Mouse (Mus musculus): Measurements from ENCODE around the gene Ece1. TPM values are rescaled to one million over a fixed set of nuclear protein-coding genes. Genes with fewer than 3 reads are reported as not detected.
"Not testable (repeated sequence)": the region's sequence is repeated elsewhere in the genome, so short reads cannot be mapped to it uniquely, and the experiment has no call there.

Ece1 gene
- total RNA-seq, 2 experiments from 2014 or later, result 49.3 to 57.2 TPM

GRCm38 (mm10) chr4:137974856-137975432 is 112.9 kb downstream of the Ece1 start:
- DNase-seq (ENCODE audit: low spot score in 2 of 2), result not testable (repeated sequence)

DNA sequence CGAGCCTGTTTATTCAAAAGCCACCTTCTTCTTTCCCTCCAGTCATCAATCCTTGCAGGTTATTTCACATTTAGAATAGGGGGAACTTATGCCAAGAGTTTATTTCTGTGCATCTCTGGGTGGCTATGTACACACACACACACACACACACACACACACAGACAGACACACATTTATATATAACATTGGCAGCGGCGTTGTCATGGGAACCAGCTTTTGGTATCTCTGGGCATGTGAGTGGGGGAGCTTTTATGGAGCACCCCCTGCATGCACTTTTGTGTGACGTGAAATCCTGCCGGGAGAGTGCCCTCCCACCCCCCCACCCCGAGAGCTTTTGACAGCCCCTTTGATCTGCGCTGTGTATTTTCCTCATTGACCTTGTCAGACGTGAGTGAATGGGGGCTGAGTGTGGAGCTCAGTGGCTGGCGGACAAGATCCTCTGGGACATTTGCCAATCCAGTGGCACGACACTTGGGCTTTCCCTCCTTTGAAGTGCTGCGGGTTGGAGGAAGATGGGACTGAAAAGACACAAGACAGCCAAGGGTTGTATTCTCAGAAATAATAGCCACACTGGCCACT is 117.1 kb downstream of the Ece1 start:
- not testable (repeated sequence) for DNase-seq (ENCODE audit: low spot score in 2 of 2)

DNA sequence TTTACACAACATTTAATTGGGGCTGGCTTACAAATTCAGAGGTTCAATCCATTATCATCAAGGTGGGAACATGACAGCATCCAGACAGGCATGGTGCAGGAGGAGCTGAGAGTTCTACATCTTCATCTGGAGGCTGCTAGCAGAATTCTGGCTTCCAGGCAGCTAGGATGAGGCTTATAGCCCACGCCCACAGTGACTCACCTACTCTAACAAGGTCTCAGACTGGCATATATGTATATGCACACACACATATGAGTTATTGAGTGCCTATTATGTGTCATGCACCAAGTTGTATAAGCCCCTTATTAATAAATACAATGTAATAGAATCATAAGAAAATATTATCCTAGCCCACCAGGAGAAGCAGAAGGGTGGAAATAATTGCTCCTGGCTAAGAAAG is 120.8 kb downstream of the Ece1 start:
- no peak for DNase-seq (ENCODE audit: low spot score in 2 of 2)

DNA sequence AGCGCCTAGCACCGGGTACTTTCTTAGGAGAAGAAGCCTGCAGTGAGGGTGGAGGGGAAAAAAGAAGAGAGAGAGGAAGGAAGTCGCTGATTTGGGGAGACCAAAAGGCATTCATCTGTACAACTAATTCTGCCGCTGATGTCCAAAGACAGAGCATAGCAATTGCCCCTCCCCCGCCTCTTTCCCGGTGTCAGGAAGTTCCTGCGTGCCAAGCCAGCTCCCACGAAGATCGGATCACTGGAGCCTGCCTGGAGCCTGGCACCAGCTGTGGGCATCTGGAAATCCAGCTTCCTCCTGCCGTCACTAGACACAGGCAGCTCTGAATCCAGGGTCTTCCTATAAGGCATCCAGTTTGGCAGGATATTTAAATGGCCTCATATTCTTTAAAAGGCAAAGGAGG is 122.2 kb downstream of the Ece1 start:
- DNase-seq (ENCODE audit: low spot score in 2 of 2), result no peak

DNA sequence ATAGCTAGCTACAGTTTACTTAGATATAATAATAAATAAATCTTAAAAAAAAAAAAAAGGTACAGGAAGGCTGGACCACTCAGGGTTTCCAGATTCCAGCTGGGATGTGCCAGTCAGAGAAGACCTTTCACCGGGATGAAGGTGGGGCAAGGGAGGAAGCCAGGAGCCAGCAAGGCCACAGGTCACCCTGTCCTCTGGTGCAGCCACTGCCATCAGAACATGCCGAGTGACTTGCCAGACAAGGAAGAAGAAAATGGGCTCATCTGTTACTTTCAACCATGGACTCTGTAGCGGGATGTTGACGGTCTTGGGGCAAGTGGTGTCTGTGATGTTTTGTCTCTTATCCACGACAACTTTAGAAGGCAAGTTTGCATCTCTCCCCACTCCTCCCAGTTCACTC is 122.7 kb downstream of the Ece1 start:
- DNase-seq (ENCODE audit: low spot score in 2 of 2), result no peak

GRCm38 (mm10) chr4:137989426-137989825 is 127.4 kb downstream of the Ece1 start:
- no peak for DNase-seq (ENCODE audit: low spot score in 2 of 2)

DNA sequence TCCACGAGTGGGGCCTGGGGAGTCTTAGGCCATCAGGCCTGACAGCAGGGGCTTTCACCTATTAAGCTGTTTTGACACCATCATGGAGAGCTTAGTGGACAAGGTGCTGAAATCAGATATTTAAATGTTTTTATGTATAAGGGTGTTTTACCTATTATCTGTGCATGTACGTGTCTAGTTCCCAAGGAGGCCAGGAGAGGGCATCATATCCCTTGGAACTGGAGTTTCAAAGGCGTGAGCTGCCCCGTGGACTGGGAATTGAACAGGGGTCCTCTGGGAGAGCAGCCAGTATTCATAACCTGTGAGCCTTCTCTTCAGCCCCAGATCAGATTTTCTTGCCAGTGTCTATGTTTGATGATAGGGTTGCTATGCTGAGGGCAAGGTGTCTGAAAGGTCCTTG is 128.4 kb downstream of the Ece1 start:
- DNase-seq (ENCODE audit: low spot score in 2 of 2), result no peak

DNA sequence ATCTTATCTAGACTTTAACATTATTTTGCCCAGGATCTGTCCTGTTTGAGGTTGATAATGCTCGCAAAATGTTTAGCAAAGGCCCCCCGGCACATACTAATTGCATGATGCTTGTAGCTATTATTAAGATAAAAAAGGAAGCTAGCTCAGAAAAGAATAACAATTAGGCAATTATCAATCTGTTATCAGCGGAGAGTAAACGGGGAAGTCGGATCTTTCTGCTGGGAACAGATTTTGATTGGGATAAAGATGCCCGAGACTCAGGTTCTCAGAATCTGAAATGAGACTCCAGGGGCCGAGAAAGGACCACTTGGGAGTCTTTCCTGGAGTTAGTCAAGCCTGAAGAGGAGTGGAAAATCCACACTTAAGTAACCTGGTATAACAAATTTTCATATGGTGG is 129.2 kb downstream of the Ece1 start:
- no peak for DNase-seq (ENCODE audit: low spot score in 2 of 2)

- no peak for DNase-seq (ENCODE audit: low spot score in 2 of 2)
These were observed 130.9 kb downstream of the Ece1 start, which contains the start of gene Eif4g3 for GRCm38 (mm10) chr4:137992890-137993289. TSS of gene Eif4g3 (plus strand) at chr4:137993022.

GRCm38 (mm10) chr4:137993291-137993758 is 131.3 kb downstream of the Ece1 start:
- peak; percentile 99 to 100 for DNase-seq (ENCODE audit: low spot score in 2 of 2)

GRCm38 (mm10) chr4:137993821-137994561 is 132.0 kb downstream of the Ece1 start:
- peak; percentile 41 to 45 for DNase-seq (ENCODE audit: low spot score in 2 of 2)

DNA sequence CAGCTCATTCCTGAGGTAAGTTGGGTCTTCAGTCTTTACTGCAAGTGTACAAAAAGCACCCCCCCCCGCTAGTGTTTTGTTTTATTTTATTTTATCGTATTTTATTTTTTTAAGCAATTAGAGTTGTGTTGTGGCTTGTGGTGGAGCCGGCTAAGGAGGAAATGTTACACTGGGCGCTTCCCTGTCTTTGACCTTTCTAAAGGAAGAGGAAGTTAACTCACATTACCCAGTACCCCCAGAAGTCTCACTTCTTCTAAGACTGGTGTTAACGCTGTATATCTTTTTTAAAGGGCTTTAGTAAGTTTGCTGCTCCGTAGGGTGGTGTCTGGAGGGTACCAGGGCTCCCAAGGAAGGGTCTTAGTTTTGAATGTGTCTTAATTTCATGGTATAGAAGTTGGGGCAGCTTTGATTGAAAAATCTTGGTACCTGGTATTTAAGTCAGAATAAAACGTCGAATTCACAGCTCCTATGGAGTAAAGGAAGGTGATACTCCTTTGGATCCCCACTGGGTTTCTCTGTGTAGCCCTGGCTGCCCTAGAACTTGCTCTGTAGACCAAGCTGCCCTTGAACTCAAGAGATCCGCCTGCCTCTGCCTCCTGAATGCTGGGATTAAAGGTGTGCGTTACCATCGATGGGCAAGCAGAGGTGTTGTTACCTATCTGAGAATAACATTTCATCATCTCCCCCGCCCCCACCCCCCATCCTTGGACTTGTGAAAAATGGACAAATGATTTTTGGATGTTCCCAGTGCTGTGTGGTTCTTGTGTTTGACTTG is 132.7 kb downstream of the Ece1 start:
- DNase-seq (ENCODE audit: low spot score in 2 of 2), result no peak

DNA sequence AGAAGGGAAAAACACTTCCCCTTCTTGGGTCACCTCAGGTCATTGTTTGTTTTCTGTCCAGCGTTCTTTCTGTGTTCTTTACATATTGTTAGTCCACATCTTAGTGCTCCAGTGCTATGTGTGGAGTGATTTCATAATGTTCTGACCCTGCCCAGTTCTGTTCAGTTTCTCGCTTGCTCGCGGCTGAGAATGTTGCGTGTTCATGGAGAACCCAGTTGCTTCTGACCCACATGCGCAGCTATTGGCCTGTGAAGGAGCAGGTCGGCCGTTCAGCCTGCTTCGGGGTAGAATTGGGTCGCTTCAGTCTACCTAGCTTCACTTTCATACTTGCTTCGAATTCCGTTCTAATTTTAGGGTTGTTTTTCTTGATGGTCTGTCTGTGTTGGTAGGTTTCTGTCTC is 133.4 kb downstream of the Ece1 start:
- no peak for DNase-seq (ENCODE audit: low spot score in 2 of 2)

DNA sequence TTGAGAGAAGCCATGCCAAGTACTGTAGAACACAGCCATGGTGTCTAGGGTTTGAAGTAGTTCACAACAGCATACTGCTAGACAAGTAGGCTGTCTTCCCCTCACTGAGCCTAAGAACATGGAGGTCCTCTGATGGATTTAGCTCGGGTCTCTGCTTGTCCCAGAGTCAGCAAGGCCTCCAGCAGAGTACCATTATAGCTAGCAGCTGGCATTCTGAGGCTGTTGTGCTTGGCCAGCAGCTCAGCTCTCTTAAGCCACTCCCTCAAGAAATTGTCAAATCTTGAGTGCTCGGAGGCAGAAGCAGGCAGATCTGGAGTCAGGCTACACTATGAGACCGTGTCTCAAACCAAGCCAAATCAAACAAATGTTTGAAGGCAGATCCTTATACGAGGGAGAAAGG is 136.2 kb downstream of the Ece1 start:
- DNase-seq (ENCODE audit: low spot score in 2 of 2), result no peak

DNA sequence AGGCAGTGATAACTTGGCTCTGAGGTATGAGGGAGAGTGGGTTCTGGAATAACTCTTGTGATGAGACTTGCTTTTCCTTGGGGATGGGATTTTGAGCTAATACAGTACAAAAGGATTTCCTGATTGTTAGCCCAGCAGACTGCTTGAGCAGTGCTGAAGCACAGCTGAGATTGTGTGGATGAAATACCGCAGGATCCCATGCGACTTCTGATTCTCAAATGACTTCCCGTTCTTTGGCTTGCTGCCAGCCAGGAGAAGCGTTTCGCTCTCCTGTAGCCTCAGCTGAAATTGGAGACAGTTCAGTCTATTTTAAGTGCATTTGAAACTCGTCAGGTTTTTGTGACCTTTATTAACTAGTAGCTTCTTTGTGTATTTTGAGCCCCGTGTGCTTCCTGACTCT is 138.6 kb downstream of the Ece1 start:
- DNase-seq (ENCODE audit: low spot score in 2 of 2), result no peak

GRCm38 (mm10) chr4:138003909-138004610 is 142.0 kb downstream of the Ece1 start:
- no peak for DNase-seq (ENCODE audit: low spot score in 2 of 2)

GRCm38 (mm10) chr4:138005781-138006180 is 143.7 kb downstream of the Ece1 start:
- DNase-seq (ENCODE audit: low spot score in 2 of 2), result no peak

DNA sequence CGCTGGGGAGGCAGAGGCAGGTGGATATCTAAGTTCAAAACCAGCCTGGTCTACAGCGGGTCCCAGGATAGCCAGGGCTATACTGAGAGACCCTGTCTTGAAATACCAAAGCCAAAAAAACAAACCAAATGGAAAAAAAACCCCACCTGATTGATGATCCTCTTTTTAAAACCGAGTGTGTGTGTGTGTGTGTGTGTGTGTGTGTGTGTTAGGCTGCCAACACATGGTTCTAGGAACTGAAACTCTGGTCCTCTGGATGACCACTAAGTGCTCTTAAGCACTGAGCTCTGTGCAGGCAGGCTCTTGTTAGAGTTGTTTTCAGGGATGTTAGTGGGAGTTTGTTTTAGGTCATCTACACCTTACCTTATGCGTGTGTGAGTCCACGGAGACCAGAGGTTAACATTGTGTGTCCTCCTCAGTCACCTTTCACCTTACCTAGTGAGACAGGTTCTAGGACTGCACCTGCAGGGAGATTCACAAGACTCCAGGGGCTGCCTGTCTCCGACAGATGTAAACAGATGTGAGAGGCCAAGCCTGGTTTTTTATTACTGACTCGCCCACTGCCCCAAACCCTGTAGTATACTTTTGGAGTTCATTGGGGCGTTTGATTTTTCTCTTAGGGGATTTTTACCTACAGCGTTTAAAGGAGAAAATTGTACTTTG is 145.0 kb downstream of the Ece1 start:
- DNase-seq (ENCODE audit: low spot score in 2 of 2), result no peak

GRCm38 (mm10) chr4:138008646-138009045 is 146.6 kb downstream of the Ece1 start:
- no peak for DNase-seq (ENCODE audit: low spot score in 2 of 2)

GRCm38 (mm10) chr4:138009786-138010502 is 147.9 kb downstream of the Ece1 start:
- no peak for DNase-seq (ENCODE audit: low spot score in 2 of 2)

Measured in layer of hippocampus, postnatal 14 days (tissue).